Mouse (Mus musculus): ENCODE measurements at regions not wholly inside any gene's neighbourhood (a gene's known extent, or its start where the extent isn't known, plus 50 kb on each side); places are given as distances from the start of the nearest gene placed in this dataset.

GRCm38 (mm10) chr17:47177671-47178246 is 167.4 kb upstream of the Ubr2 start:
- no peak for DNase-seq (ENCODE audit: low spot score in 2 of 2)

DNA sequence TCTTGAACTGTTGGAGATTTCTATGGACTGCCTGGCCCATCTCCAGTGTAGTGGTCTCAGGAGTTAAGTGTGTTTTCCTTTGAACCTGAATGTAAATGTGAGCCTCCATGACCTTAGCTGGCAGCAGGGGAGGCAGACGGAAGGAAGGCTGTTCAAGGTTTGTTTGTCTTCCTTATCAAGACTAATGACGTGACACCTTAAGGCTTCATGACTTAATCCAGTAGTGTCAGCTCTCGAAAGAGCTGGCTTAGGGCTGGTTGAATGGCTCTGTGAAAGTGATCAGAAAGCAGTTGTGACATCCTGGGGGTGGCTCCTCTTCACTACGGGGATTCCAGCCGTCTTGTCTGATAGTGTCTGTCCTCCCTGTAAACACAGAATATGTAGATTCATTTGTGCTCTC is 166.0 kb upstream of the Ubr2 start:
- no peak for DNase-seq (ENCODE audit: low spot score in 2 of 2)

- DNase-seq (ENCODE audit: low spot score in 2 of 2) = peak; percentile 59 to 87
These were observed 164.4 kb upstream of the Ubr2 start for GRCm38 (mm10) chr17:47174748-47175215.

GRCm38 (mm10) chr17:47171801-47172200 is 161.4 kb upstream of the Ubr2 start:
- no peak for DNase-seq (ENCODE audit: low spot score in 2 of 2)

DNA sequence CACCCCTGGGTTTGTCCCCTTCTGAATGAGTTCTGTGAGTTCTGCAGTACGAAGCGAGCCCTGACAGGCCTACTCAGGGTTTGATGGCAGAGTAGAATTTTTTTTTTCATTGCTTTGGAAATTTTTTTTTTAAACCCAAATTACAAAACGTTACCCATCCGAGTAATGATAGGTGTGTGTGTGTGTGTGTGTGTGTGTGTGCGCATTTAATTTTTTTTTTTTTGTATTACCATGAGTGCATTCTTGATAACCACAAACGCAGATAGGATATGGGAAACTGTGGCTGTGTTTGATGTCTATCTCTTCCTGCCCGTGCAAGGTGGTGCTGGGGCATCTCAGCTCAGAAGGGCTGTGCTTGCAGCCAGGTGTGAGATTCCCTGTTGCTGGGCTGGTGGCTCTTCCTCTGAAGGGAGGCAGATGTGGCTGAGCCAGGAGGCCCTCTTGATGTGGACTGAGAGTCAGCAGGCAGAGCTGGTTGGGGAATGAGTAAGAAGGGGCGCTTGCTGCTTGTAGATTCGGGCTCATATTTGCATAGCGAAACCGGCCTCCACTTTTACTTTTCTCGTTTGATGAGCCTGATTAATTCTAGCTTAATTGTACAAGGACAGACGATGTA is 160.7 kb upstream of the Ubr2 start:
- no peak for DNase-seq (ENCODE audit: low spot score in 2 of 2)

DNA sequence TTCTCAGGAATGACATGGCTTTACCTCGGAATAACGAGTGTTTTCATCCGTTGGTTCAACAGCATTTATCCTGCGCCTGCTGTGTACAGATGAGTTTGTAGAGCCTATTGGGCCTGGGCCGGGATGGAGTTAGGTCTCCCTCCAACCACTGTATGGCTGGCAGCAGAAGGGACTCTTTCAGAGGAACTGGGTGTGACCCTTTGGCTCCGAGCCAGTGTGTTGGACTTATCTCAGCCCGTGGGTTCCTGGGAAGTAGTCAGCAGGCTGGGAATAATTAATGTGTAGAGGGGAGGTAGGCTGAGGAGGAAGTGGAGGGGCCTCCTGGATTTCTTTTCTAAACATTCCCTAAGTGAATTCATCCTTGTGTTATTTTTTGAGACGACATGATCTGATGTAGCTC is 157.7 kb upstream of the Ubr2 start:
- DNase-seq (ENCODE audit: low spot score in 2 of 2) = no peak

- no peak for DNase-seq (ENCODE audit: low spot score in 2 of 2)
These were observed 153.5 kb upstream of the Ubr2 start for GRCm38 (mm10) chr17:47163677-47164340.

- no peak for DNase-seq (ENCODE audit: low spot score in 2 of 2)
These were observed 152.1 kb upstream of the Ubr2 start for GRCm38 (mm10) chr17:47162459-47162858.

DNA sequence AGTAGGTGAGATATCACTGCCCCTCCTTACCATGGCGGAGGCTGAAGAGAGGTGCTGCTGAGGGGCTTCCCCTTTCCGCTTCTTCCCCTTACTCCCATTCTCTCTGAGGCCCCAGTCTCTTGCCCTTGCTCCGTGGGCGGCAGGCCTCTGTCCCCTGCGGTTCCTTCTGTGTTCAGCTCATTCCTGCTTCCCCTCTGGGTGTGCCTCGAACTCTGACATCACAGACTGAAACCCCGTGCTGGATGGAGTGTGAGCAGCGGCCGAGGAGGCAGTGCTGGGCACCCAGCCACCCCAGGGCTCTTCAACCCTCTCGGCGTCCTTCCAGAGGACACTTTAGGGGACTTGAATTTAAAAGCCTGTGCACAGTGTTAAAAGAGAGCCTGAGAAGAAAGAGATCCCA is 145.9 kb upstream of the Ubr2 start:
- DNase-seq (ENCODE audit: low spot score in 2 of 2) = no peak

GRCm38 (mm10) chr17:47151557-47152278 is 141.4 kb upstream of the Ubr2 start:
- no peak for DNase-seq (ENCODE audit: low spot score in 2 of 2)

DNA sequence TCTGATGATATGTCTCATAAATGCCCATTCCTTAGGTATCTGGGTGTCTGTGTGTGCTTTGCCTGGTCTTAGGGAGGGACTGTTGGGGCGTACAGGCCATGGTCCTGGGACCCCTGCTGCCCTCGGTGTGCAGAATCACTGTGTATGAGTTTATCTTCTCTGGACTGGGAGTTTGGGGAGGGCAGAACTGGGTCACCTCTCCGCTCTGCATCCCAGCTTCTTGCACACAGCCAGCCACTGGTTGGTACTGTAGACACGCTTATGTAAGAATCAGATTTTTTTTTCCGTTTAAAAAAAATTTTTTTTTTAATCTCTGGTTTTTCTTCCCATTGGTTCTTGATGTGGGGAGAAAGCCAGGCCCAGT is 140.8 kb upstream of the Ubr2 start:
- DNase-seq (ENCODE audit: low spot score in 2 of 2) = no peak

- no peak for DNase-seq (ENCODE audit: low spot score in 2 of 2)
These were observed 140.3 kb upstream of the Ubr2 start for GRCm38 (mm10) chr17:47150636-47151035.

DNA sequence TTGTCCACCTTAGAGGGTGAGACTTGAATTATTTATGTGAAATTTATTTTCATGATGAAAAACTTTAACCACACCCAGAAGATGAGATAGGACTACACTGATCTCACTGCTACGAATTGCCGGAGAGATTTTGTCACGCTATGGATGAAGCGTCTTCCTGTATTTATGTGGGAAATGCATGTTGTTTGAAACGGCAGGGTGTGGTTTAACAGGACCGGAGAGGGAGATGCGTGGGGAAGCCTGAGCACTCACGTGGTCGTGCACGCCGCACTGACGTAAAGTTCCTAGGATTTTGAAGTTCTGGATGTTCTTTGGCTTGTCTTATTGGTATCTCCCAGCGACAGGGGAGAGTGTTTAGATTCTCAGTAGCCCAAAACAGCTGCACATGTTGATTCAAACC is 139.3 kb upstream of the Ubr2 start:
- no peak for DNase-seq (ENCODE audit: low spot score in 2 of 2)

DNA sequence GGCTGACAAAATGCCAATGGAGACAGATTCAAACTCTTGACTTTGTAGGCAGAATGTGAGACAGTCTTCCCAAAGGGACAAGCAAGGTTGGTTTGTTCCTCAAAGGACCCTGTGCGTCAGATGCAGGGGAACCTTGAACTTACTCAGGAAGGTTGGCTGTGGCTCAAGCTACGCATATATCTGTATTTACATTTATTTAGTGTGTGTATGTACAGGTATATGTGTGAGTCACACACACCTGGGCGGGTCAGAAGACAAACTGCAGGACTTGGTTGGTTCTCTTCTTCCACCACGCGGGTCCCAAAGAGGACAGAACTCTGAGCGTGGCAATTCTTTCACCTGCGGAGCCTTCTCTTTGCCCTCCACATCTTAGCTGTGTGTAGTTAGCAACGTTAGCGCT is 138.8 kb upstream of the Ubr2 start:
- DNase-seq (ENCODE audit: low spot score in 2 of 2) = no peak

DNA sequence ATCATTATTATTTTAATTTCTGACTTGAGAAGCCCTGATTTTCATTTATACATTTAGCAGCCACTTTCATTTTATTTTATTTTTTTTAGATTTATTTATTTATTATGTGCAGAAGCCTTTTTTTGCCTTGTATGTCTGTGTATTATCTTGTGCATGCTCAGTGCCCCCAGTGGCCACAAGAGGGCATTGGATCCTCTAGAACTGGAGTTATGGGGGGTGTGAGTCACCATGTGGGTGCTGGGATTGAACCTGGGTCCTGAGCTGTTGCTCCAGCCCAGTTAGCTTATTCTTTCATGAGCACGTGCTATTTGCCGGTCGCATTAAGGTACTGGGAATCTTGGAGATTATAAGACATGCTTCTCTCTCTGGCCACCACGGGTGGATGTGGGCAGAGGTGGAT is 136.3 kb upstream of the Ubr2 start:
- DNase-seq (ENCODE audit: low spot score in 2 of 2) = no peak

GRCm38 (mm10) chr17:47145590-47145989 is 135.2 kb upstream of the Ubr2 start:
- DNase-seq (ENCODE audit: low spot score in 2 of 2) = no peak

DNA sequence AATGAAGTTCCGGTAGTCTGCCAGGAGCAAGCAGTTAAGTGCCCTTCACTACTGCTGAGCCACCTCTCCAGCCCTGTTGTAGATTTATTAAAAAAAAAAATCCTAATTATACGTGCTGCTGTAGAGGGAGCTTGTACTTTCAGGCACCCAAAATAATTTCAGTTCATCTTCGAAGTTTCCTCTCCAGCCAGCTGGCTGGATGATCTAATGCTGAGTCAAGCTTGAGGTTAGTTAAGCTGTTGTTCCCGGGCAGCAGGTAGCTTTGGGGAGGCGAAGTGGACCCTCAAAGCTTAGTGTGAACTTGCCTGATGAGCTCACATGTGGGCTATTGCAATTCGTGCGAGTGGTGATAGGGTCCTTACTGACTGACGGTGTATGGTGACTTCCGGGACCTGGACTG is 134.6 kb upstream of the Ubr2 start:
- no peak for DNase-seq (ENCODE audit: low spot score in 2 of 2)

DNA sequence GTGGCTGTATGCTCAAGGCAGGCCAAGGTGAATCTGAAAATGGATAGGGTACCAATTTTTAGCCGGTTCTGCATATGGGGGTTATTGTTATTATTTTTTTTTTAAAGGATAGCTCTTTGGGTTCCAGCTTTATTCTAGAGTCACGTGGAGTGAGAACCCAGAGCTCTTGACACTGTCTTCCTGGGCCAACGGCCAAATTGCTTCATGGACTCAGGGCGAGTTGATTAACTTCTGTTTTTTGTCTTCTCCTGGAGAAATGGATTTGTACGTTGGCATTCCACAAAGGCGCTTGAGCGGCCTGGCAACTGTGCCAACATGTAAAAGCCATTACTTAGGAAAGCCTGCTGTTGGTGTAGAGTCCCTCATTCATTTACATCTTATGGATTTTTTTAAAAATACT is 134.1 kb upstream of the Ubr2 start:
- DNase-seq (ENCODE audit: low spot score in 2 of 2) = no peak

- no peak for DNase-seq (ENCODE audit: low spot score in 2 of 2)
These were observed 133.5 kb upstream of the Ubr2 start for GRCm38 (mm10) chr17:47143898-47144297.

DNA sequence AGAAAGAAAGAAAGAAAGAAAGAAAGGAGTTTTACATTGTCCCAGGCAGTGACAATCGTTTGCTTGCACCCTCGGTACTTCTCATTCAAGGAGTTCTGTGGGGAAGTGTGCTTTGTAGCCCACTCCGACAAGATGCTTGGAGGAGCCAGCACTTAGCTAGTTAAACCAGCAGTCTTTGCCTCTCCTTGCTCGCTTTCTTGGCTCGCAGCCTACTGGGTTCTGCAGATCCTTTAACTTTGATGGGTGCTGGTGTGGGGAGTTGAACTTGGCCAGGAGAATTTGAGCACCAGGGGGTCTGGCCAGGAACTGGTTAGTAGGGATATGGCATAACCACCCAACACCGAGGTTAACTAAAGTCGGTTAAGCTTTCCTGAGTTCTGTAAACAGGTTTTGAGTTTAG is 132.5 kb upstream of the Ubr2 start:
- DNase-seq (ENCODE audit: low spot score in 2 of 2) = no peak

DNA sequence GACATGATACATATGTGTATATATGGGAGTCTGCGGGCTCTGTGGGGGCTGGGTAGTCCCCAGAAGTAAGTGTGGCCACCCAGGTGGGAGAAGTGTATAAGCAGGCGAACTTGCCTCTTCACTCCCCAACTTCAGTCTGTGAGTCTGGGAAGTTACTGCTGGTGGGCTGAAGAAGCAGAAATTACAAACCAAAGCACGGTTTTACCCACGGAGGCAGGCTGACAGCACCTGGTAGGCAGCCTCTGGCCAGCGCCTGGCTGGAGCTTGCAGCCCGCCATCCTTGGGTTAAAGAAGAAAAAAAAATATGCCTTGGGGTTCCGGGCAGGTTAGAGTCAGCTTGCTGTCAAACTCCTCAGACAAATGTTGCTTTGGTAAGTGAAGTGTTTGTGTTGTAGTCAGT is 131.9 kb upstream of the Ubr2 start:
- no peak for DNase-seq (ENCODE audit: low spot score in 2 of 2)

DNA sequence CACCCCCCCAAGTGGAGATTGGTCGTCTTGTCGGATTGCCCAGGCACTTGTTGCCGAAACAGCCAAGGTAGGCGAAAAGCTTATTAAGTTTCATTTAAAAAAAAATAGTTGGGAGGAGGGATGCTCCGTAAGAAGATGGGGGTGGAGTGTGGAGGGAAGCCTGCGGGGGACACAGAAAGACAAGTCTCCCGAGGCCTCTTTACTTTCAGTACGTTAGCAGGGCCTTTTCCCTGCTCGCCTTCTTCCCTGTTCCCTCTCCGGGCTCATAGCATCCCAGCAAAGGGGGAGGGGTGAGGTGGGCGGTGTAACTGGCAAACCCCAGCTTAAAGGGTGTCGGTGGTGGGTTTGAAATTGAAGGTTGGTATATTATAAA is 131.5 kb upstream of the Ubr2 start:
- DNase-seq (ENCODE audit: low spot score in 2 of 2) = no peak
